Mouse (Mus musculus) T-cell, adult 2 months (primary cell): ENCODE measurements around the gene Ccdc134.
"Not testable (repeated sequence)": the region's sequence is repeated elsewhere in the genome, so short reads cannot be mapped to it uniquely, and the experiment has no call there.

Experiments
- DNase-seq: peaks from one replicate; pipeline ENCODE4 v3.0.0; 2022; ENCODE audit warnings: low spot score

Ccdc134 gene

GRCm38 (mm10) chr15:82127426-82128374 is at the start of gene Ccdc134:
Gene Ccdc134 (plus strand): TSS chr15:82127922.
- DNase-seq = peak; percentile 97

- no peak for DNase-seq
Measured at GRCm38 (mm10) chr15:82079883-82080282, 47.8 kb upstream of the Ccdc134 start.

GRCm38 (mm10) chr15:82081161-82081560 is 46.6 kb upstream of the Ccdc134 start:
- DNase-seq = peak; percentile 34

GRCm38 (mm10) chr15:82085606-82086005 is 42.1 kb upstream of the Ccdc134 start:
- DNase-seq = no peak

- no peak for DNase-seq
Measured at GRCm38 (mm10) chr15:82086131-82086530, 41.6 kb upstream of the Ccdc134 start.

GRCm38 (mm10) chr15:82087266-82087665 is 40.5 kb upstream of the Ccdc134 start:
- DNase-seq = no peak

GRCm38 (mm10) chr15:82091061-82091460 is 36.7 kb upstream of the Ccdc134 start:
- DNase-seq = no peak

- no peak for DNase-seq
Measured at GRCm38 (mm10) chr15:82106953-82107555, 20.7 kb upstream of the Ccdc134 start.

GRCm38 (mm10) chr15:82120544-82120943 is 7.2 kb upstream of the Ccdc134 start:
- DNase-seq = no peak

- not testable (repeated sequence) for DNase-seq
Measured at GRCm38 (mm10) chr15:82126690-82127089, 1.0 kb upstream of the Ccdc134 start.

GRCm38 (mm10) chr15:82128398-82128797 is 676 bp downstream of the Ccdc134 start:
- no peak for DNase-seq

- DNase-seq = no peak
Measured at GRCm38 (mm10) chr15:82130599-82130998, 2.9 kb downstream of the Ccdc134 start.

GRCm38 (mm10) chr15:82135372-82135771 is 7.7 kb downstream of the Ccdc134 start:
- no peak for DNase-seq

- peak; percentile 77 for DNase-seq
Measured at GRCm38 (mm10) chr15:82138565-82138964, 10.8 kb downstream of the Ccdc134 start.

GRCm38 (mm10) chr15:82139196-82139595 is 11.5 kb downstream of the Ccdc134 start:
- DNase-seq = peak; percentile 33

- peak; percentile 24 for DNase-seq
Measured at GRCm38 (mm10) chr15:82140355-82140754, 12.6 kb downstream of the Ccdc134 start.

- DNase-seq = no peak
Measured at GRCm38 (mm10) chr15:82144157-82144556, 16.4 kb downstream of the Ccdc134 start.

GRCm38 (mm10) chr15:82145408-82145807 is 17.7 kb downstream of the Ccdc134 start:
- no peak for DNase-seq

- no peak for DNase-seq
Measured at GRCm38 (mm10) chr15:82145851-82146769, 18.4 kb downstream of the Ccdc134 start.

GRCm38 (mm10) chr15:82146770-82147610 is 19.3 kb downstream of the Ccdc134 start, which contains the start of gene Srebf2:
Gene Srebf2 (plus strand): TSS chr15:82147181.
- peak; percentile 98 for DNase-seq

- DNase-seq = no peak
Measured at GRCm38 (mm10) chr15:82147611-82148111, 19.9 kb downstream of the Ccdc134 start.
